Mouse (Mus musculus): ENCODE measurements around the gene Cep135. TPM values are rescaled to one million over a fixed set of nuclear protein-coding genes. Genes with fewer than 3 reads are reported as not detected.

The Cep135 gene
- total RNA-seq (2015) (9.6 and 10.2 TPM in 2 replicates), total RNA-seq (2017) (13.7 and 17.4 TPM in 2 replicates)

GRCm38 (mm10) chr5:76588551-76589283 is at the start of gene Cep135:
Cep135 (plus strand) TSS chr5:76588698.
- ATAC-seq (replicated peaks; ENCODE audit: poor library complexity), result peak; percentile 91

GRCm38 (mm10) chr5:76540181-76540580 is 48.3 kb upstream of the Cep135 start:
- no peak for ATAC-seq (replicated peaks; ENCODE audit: poor library complexity)

DNA sequence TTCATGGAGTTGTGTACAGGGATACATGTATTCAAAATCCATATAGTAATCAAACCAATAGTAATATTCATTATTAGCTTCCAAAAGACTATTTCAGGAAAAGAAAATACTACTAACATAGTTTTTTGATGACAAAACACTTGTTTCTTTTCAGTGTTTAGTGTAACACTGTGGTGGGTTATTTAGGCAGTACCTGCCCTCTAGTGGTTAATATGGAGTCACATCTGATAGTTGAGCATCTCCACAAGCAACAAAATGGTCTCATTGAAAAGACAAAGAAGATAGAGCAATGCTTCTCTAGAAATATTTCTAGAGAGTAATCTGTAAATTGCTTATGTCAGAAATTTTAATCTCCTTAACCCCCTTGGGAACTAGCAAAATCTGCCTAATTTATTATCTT is 47.7 kb upstream of the Cep135 start:
- ATAC-seq (replicated peaks; ENCODE audit: poor library complexity), result peak; percentile 50; the same call in 1 of the 2 replicates

DNA sequence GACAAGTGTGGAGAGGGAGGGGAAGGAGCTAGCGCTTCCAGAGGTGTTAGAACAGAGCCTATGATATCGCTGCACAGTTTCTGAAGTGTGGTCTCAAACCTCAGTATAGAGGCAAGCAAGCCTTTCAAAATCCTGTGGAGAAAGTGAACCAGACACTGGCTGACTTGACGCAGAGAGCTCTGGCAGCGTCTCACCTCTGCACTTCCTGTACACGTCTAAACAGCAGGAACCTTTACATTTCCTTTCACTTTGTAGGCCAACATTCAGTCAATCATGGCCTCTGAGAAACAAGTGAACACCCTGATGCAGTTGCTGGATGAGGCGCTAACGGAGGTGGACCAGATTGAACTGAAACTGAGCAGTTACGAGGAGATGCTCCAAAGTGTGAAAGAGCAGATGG is 45.3 kb upstream of the Cep135 start:
- no peak for ATAC-seq (replicated peaks; ENCODE audit: poor library complexity)

GRCm38 (mm10) chr5:76550426-76550825 is 38.1 kb upstream of the Cep135 start:
- ATAC-seq (replicated peaks; ENCODE audit: poor library complexity), result no peak

DNA sequence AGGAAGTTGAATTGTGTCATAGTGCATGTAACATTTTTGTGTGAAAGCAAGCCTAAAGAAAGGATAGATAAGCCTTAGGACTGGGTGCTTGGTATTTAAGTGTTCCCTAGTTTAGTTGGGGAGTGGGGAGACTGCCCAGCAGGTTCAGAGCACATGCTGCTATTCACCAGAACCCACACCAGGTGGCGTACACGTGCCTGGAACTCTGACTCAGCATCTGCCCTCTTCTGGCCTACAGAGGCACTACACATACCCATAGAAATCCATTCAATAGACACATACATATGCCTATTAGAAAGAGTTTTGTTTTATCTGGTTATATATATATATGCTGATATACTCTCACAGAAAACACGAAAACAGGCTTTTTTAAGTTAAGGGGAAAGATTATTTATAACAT is 23.2 kb upstream of the Cep135 start:
- peak; percentile 100 for ATAC-seq (replicated peaks; ENCODE audit: poor library complexity)

DNA sequence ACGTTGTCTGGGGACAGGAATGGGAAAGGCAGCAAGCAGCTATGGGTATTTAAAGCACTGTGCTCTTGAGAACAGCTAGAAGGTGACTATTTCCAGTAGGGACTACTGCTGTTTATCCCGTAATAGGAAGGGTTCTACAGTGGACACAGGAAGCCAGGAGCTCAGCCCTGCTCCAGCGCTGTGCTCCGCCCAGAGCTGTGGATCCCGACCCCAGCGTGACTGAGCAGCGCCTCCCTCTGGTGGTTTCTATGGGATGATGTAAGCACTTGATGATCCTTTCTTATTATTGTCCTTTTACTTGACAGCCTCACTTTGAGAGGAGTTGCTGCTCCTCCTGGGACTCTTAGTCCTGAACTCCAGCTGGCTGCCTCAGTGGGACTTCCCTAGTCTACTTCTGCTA is 14.2 kb upstream of the Cep135 start:
- no peak for ATAC-seq (replicated peaks; ENCODE audit: poor library complexity)

DNA sequence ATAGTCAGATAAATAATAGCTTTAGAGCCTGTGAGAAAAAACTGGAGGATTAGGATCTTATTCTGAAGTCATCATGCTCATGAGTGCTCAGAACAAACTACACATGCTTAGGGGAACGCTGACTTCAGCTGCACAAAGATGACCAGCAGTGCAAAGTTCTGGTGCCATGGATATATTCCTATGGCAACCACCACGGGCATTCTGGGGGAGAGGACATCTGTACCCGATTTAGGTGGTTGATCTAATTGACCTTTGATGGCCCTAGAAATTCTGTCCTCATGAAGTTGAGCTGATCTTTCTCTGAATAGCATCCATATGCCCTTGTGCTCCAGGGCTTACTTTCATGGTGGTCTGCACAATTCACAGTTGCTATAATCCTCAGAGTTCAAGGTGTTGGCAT is 11.5 kb upstream of the Cep135 start:
- ATAC-seq (replicated peaks; ENCODE audit: poor library complexity), result no peak

DNA sequence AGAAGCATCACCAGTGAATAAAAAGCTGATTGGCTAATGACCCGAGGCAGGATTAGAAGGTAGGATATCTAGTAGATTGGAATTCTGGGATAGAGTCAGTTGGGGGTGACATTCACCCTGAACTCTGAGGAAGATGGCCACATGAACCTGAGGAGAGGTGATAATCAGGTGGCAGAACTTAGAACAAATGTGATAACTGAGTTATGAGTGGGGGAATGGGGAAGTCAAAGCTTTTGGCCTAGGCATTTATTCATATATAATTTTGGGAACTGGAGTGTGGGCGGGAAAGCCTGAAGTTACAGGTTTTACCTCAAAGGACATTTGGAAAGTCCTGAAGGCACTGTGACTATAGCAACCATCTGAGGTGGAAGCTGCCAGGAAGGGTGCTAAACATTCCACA is 3.1 kb upstream of the Cep135 start:
- ATAC-seq (replicated peaks; ENCODE audit: poor library complexity), result no peak

DNA sequence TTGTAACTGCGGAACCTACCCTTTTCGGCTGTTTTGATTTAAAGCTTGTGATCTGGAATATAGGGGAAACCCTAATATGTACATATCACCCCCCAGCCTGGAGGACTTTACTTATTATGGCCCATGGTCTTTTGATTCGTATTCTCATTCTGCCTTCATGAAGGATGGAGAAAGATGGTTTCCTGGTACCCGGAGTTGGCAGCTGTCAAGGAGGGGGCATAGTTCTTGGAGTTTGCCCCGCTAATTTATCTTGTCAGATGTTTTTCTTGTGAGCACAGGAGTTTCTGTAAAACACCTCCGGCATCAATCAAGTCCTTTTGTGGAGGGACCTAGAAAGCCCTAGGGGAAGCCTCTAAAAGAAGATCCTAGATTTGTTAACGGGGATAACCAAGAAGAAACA is 813 bp downstream of the Cep135 start:
- ATAC-seq (replicated peaks; ENCODE audit: poor library complexity), result peak; percentile 0; the same call in 1 of the 2 replicates

GRCm38 (mm10) chr5:76590009-76590408 is 1.5 kb downstream of the Cep135 start:
- ATAC-seq (replicated peaks; ENCODE audit: poor library complexity), result no peak

DNA sequence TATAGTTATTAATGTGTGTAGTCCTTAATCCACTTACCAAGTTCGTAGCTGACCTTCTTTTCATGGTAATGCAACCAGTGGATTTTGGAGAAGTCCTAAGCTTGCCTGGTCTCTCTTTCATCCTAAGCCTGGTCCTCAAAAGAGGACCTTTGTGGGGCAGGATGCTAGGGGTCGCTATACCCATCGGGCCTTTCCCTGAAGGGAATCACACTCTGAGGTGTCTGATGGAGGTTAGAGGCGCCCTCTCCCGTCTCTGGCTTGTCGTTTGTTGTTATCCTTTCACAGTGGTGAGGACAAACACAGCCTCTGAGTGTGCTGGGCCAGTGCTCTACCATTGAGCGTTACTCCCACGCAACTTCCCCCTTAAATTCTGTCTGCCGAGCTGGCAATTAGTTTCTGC is 3.4 kb downstream of the Cep135 start:
- ATAC-seq (replicated peaks; ENCODE audit: poor library complexity), result no peak

- ATAC-seq (replicated peaks; ENCODE audit: poor library complexity), result no peak
These were observed 21.3 kb downstream of the Cep135 start for GRCm38 (mm10) chr5:76609702-76610370.

GRCm38 (mm10) chr5:76612867-76613499 is 24.5 kb downstream of the Cep135 start:
- no peak for ATAC-seq (replicated peaks; ENCODE audit: poor library complexity)

DNA sequence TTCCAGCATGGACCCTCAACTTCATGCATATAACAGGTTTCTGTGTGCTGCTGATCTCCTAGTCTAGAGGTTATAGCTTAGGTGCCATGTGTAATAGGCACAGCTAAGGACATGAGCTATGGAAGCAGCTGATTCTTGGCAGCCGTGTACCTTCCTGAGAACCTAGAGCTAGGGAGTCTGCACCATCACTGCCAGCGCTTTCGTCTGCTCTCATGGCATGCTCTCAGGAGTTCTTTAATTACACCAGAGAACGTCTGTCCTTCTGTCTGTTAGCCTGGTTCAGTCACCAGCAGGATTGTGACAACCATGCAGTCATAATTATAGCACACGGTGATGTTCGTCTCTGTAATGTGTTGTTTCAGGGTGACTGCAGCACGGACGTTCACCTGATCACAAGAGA is 26.8 kb downstream of the Cep135 start:
- ATAC-seq (replicated peaks; ENCODE audit: poor library complexity), result no peak

GRCm38 (mm10) chr5:76616196-76616747 is 27.8 kb downstream of the Cep135 start:
- ATAC-seq (replicated peaks; ENCODE audit: poor library complexity), result no peak

- ATAC-seq (replicated peaks; ENCODE audit: poor library complexity), result no peak
These were observed 30.3 kb downstream of the Cep135 start for GRCm38 (mm10) chr5:76618750-76619149.

- ATAC-seq (replicated peaks; ENCODE audit: poor library complexity), result no peak
These were observed 35.3 kb downstream of the Cep135 start for GRCm38 (mm10) chr5:76623759-76624158.

DNA sequence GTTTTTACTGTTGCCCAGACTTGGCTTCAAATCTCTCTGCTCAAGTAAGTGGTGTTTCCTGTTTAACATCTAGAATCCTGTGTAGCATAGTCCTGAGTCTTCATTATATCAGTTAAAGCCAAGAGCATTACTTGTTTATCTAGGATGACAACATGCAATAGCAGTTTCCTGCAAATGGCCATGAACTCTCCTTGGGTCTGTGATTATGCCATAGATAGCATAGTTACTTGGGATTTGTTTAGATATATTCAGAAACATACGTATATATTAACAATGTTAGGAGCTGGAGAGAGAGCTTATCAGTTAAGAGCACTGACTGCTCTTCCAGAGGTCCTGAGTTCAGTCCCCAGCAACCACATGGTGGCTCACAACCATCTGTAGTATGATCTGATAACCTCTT is 39.3 kb downstream of the Cep135 start:
- peak; percentile 74 for ATAC-seq (replicated peaks; ENCODE audit: poor library complexity)

GRCm38 (mm10) chr5:76634012-76634411 is 45.5 kb downstream of the Cep135 start:
- ATAC-seq (replicated peaks; ENCODE audit: poor library complexity), result no peak

GRCm38 (mm10) chr5:76635592-76635991 is 47.1 kb downstream of the Cep135 start:
- no peak for ATAC-seq (replicated peaks; ENCODE audit: poor library complexity)

GRCm38 (mm10) chr5:76642076-76642475 is 53.6 kb downstream of the Cep135 start:
- ATAC-seq (replicated peaks; ENCODE audit: poor library complexity), result no peak

Measured in megakaryocyte progenitor cell, adult 5-6 weeks (primary cell).